Mouse (Mus musculus) E14TG2a.4 (cell line): ENCODE measurements at regions not wholly inside any gene's neighbourhood (a gene's known extent, or its start where the extent isn't known, plus 50 kb on each side); places are given as distances from the start of the nearest gene placed in this dataset.

Experiments
- CTCF ChIP-seq: conservative IDR thresholded peaks from 2 replicates; pipeline ENCODE4 v1.5.1; 2014; ENCODE audit warnings: low read length
- POU5F1 ChIP-seq: IDR thresholded peaks from 2 replicates; pipeline ENCODE4 v1.6.1; 2014; ENCODE audit warnings: low read length, borderline replicate concordance

DNA sequence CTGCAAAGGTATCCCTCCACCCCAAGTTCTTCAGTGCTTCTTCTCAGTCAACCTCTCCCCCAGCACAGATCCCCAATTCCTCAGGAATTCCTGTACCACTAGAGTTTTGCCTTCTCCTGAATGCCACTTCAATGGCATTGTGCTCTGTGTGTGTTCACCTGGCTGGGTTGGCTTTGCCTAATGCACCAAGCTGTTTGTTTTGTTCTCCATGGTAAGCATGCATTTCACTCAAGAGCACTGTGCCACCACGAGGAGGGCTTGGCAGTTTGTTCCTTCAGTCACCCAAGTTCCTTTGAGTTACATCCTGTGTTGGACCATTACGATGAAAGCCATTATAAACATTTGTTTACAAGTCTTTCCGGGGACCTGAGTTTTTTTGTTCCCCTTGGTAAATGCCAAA lies 84.5 kb downstream of the Zfp36l1 start:
- TF ChIP-seq CTCF (no peak), POU5F1 (no peak)
